Mouse (Mus musculus) lung, postnatal 0 days (tissue): ENCODE results near the gene Tmem176a.

Experiments
- CTCF ChIP-seq: IDR thresholded peaks from 2 replicates; pipeline ENCODE4 v1.5.1; 2016; ENCODE audit warnings: antibody characterized with exemption, mild to moderate bottlenecking
- EP300 ChIP-seq: IDR thresholded peaks from 2 replicates; pipeline ENCODE4 v1.6.1; 2016; ENCODE audit warnings: antibody characterized with exemption, mild to moderate bottlenecking, control low read depth

GRCm38 (mm10) chr6:48862816-48863215 is 22.1 kb downstream of the Tmem176a start:
- TF ChIP-seq CTCF, result no peak
- TF ChIP-seq EP300, result no peak
